Mouse (Mus musculus) limb, embryonic 11.5 days (tissue): ENCODE measurements around the gene Rnaseh1. TPM values are rescaled to one million over a fixed set of nuclear protein-coding genes. Genes with fewer than 3 reads are reported as not detected.

ENCODE experiments used
- ATAC-seq: fragments of 200-750 bp; cut with Nextera tagmentation; 2 replicates; pipeline ENCODE4 v1.8.0; 2017; ENCODE audit warnings: low read depth; ENCODE audit not compliant: insufficient number of reproducible peaks, low FRiP score, low TSS enrichment
- DNase-seq: peaks from one replicate; pipeline ENCODE4 v3.0.0-alpha.2; 2015; ENCODE audit warnings: low spot score
- H3K27ac ChIP-seq: fragments of 300-500 bp; sonication (generic); replicated peaks from 2 replicates; pipeline ENCODE4 v1.5.1; 2014; ENCODE audit warnings: low read depth, mild to moderate bottlenecking, low read length
- H3K27me3 ChIP-seq: fragments of 300-500 bp; sonication (generic); 2 replicates; pipeline ENCODE4 v1.6.1; 2014; ENCODE audit warnings: mild to moderate bottlenecking, low read length, mixed read lengths; ENCODE audit not compliant: control insufficient read depth, insufficient read depth
- H3K36me3 ChIP-seq: fragments of 300-500 bp; sonication (generic); 2 replicates; pipeline ENCODE4 v1.6.1; 2014; ENCODE audit warnings: mild to moderate bottlenecking, low read length, moderate library complexity, mixed read lengths; ENCODE audit not compliant: control insufficient read depth, insufficient read depth
- H3K4me1 ChIP-seq: fragments of 300-500 bp; sonication (generic); 2 replicates; pipeline ENCODE4 v1.6.1; 2014; ENCODE audit warnings: low read length, mixed read lengths; ENCODE audit not compliant: control insufficient read depth, insufficient read depth
- H3K4me2 ChIP-seq: fragments of 300-500 bp; sonication (generic); 2 replicates; pipeline ENCODE4 v1.6.1; 2014; ENCODE audit warnings: low read depth, mild to moderate bottlenecking, moderate library complexity; ENCODE audit not compliant: severe bottlenecking
- H3K4me3 ChIP-seq: fragments of 300-500 bp; sonication (generic); 2 replicates; pipeline ENCODE4 v1.5.1; 2014; ENCODE audit warnings: low read depth, low read length
- H3K9ac ChIP-seq: fragments of 300-500 bp; sonication (generic); 2 replicates; pipeline ENCODE4 v1.6.1; 2014; ENCODE audit warnings: mild to moderate bottlenecking, low read length
- H3K9me3 ChIP-seq: fragments of 300-500 bp; sonication (generic); 2 replicates; pipeline ENCODE4 v1.6.1; 2016; ENCODE audit warnings: low read length; ENCODE audit not compliant: control insufficient read depth
- WGBS: fragments of 180-500 bp; shearing (Covaris S2); extraction: QIAGEN DNeasy Blood & Tissue Kit; methylation state at CpG from one replicate; pipeline ENCODE4 v1.1.7; 2014; 5-methylcytosine and 5-hydroxymethylcytosine counted together
- microRNA-seq: library from miRNA; unstranded; fragments of <30 nt; microRNA quantifications from one replicate; pipeline ENCODE4, GENCODE M21; 2016
- polyA plus RNA-seq: library from polyadenylated mRNA; unstranded; fragments of >200 nt; fragmentation: Nextera tagmentation; extraction: Ambion mirVana; gene quantifications from 2 replicates; pipeline ENCODE4 v1.2.1, GENCODE M21; 2014

Rnaseh1 gene
- polyA plus RNA-seq, 1 experiment from 2014 or later: 32.5 TPM

DNA sequence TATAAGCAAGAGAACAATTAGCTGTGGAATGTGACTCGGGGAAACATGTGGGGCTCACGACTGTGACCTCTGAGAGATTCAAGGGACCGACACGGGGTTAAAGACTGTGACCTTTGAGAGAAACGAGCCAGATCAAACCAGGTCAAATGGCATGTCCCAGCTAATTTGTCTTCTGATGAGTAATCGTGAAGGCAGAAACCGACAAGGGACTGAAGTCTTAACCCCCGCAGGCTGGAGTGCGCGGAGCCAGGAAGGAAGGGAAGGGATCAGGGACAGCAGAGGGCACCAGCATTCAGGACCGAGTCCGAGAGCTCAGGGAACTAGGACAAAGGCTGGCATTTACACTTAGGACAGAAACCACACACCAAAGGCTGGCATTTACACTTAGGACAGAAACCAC is 55.0 kb downstream of the Rnaseh1 start:
- Histone ChIP-seq H3K27ac (no peak overlapping the region), H3K9me3 (no peaks in the 10 kb centered on the region), H3K4me1 (no peaks in the 10 kb centered on the region), H3K36me3 (no peaks in the 10 kb centered on the region; the same call in 1 of the 2 replicates), H3K9ac (no peak overlapping the region), H3K27me3 (no peaks in the 10 kb centered on the region), H3K4me3 (no peak overlapping the region), H3K4me2 (no peak overlapping the region)
- WGBS: 3% methylated on average over 12 of the region's 12 CpGs
- DNase-seq: peak; percentile 24
- no peak for ATAC-seq

- no peaks in the 10 kb centered on the region for H3K4me1 ChIP-seq
- WGBS: 87% methylated on average over 6 of the region's 6 CpGs
- H3K27ac ChIP-seq: no peak overlapping the region
- no peak overlapping the region for H3K9ac ChIP-seq
- H3K27me3 ChIP-seq: no peaks in the 10 kb centered on the region
- H3K9me3 ChIP-seq: no peaks in the 10 kb centered on the region
- no peak overlapping the region for H3K4me3 ChIP-seq
- no peak overlapping the region for H3K4me2 ChIP-seq
- ATAC-seq (no peak), DNase-seq (no peak)
- H3K36me3 ChIP-seq: no peaks in the 10 kb centered on the region; the same call in 1 of the 2 replicates
Observed at GRCm38 (mm10) chr12:28705204-28705603, 55.8 kb downstream of the Rnaseh1 start.

GRCm38 (mm10) chr12:28708154-28708553 is 58.8 kb downstream of the Rnaseh1 start:
- Histone ChIP-seq H3K9me3 (no peaks in the 10 kb centered on the region), H3K27me3 (no peaks in the 10 kb centered on the region), H3K36me3 (peaks cover 3% of the 10 kb centered on the region; the same call in 1 of the 2 replicates), H3K4me1 (no peaks in the 10 kb centered on the region), H3K9ac (no peak overlapping the region), H3K4me3 (no peak overlapping the region), H3K4me2 (no peak overlapping the region), H3K27ac (no peak overlapping the region)
- no peak for DNase-seq
- 88% methylated on average over 4 of the region's 4 CpGs for WGBS
- no peak for ATAC-seq

Small RNAs within 50 kb of the gene (microRNA-seq; reads per million reads assigned to microRNA genes)
- not detected for gene Mir6937

Other genes starting within 250 kb of the Rnaseh1 start
- gene Dcdc2c, start 97.2 kb upstream of the Rnaseh1 start, polyA plus RNA-seq: not detected in 2 replicates
- not detected in 2 replicates for gene Allc, start 67.1 kb upstream of the Rnaseh1 start, polyA plus RNA-seq
- gene Colec11, start 26.2 kb upstream of the Rnaseh1 start, polyA plus RNA-seq: 0.21 and 0.24 TPM in 2 replicates
- gene Rps7, start 13.6 kb upstream of the Rnaseh1 start, polyA plus RNA-seq: 822 and 864 TPM in 2 replicates
- gene Adi1, start 25.6 kb downstream of the Rnaseh1 start, polyA plus RNA-seq: 71.1 and 72.1 TPM in 2 replicates
- gene Trappc12, start 100.9 kb downstream of the Rnaseh1 start, polyA plus RNA-seq: 37.6 and 42.5 TPM in 2 replicates
- 30.9 and 37.7 TPM in 2 replicates for gene Eipr1, start 102.2 kb downstream of the Rnaseh1 start, polyA plus RNA-seq